Mouse (Mus musculus) liver, embryonic 15.5 days (tissue): ENCODE results near the gene Ankrd52. TPM values are rescaled to one million over a fixed set of nuclear protein-coding genes. Genes with fewer than 3 reads are reported as not detected.

Experiments
- ATAC-seq: fragments of 200-750 bp; cut with Nextera tagmentation; 2 replicates; pipeline ENCODE4 v1.8.0; 2017; ENCODE audit warnings: moderate number of reproducible peaks, mild to moderate bottlenecking, moderate library complexity; ENCODE audit not compliant: insufficient read depth
- H3K27ac ChIP-seq: fragments of 300-500 bp; sonication (generic); replicated peaks from 2 replicates; pipeline ENCODE4 v1.5.1; 2015; ENCODE audit warnings: mild to moderate bottlenecking, inconsistent platforms
- H3K27me3 ChIP-seq: fragments of 300-500 bp; sonication (generic); 2 replicates; pipeline ENCODE4 v1.6.1; 2015; ENCODE audit warnings: mild to moderate bottlenecking, inconsistent platforms
- H3K36me3 ChIP-seq: fragments of 300-500 bp; sonication (generic); replicated peaks from 2 replicates; pipeline ENCODE4 v1.6.1; 2015; ENCODE audit warnings: moderate library complexity, mild to moderate bottlenecking, inconsistent platforms
- H3K4me1 ChIP-seq: fragments of 300-500 bp; sonication (generic); replicated peaks from 2 replicates; pipeline ENCODE4 v1.6.1; 2015; ENCODE audit warnings: inconsistent platforms
- H3K4me2 ChIP-seq: fragments of 300-500 bp; sonication (generic); 2 replicates; pipeline ENCODE4 v1.6.1; 2015; ENCODE audit warnings: moderate library complexity, mild to moderate bottlenecking, inconsistent platforms
- H3K4me3 ChIP-seq: fragments of 300-500 bp; sonication (generic); replicated peaks from 2 replicates; pipeline ENCODE4 v1.5.1; 2015; ENCODE audit warnings: mild to moderate bottlenecking, inconsistent platforms
- H3K9ac ChIP-seq: fragments of 300-500 bp; sonication (generic); 2 replicates; pipeline ENCODE4 v1.6.1; 2015; ENCODE audit warnings: moderate library complexity, mild to moderate bottlenecking, inconsistent platforms
- H3K9me3 ChIP-seq: fragments of 300-500 bp; sonication (generic); replicated peaks from 2 replicates; pipeline ENCODE4 v1.6.1; 2016; ENCODE audit warnings: inconsistent platforms
- WGBS: fragments of 180-500 bp; shearing (Covaris S2); methylation state at CpG from one replicate; pipeline ENCODE4 v1.1.7; 2015; ENCODE audit warnings: mixed read lengths; ENCODE audit not compliant: insufficient replicate concordance; 5-methylcytosine and 5-hydroxymethylcytosine counted together
- polyA plus RNA-seq: library from polyadenylated mRNA; unstranded; fragments of >200 nt; fragmentation: Nextera tagmentation; extraction: Ambion mirVana; gene quantifications from 2 replicates; pipeline ENCODE4 v1.2.1, GENCODE M21; 2015

The Ankrd52 gene
- polyA plus RNA-seq, 1 experiment from 2014 or later = 4.9 TPM

DNA sequence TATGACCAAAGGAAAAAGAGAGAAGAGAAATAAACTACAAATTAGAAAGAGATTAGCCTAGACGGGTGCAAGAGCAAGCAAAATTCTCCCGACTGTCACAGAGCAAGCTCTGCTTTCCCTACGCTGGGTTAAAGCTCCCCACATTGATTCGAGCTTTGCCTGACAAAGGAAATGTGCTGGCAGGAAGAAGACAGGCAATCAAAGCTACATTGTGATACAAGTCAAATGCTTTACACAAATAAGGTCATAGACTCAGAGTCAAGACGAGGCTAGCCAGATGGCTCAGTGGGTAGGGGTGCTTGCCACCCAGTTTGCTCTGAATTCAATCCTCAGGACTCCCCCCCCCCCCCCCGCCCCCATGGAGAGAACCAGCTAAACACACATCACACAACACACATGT is 6.9 kb upstream of the Ankrd52 start:
- Histone ChIP-seq H3K36me3 (peaks cover 7% of the 10 kb centered on the region), H3K4me2 (no peak overlapping the region), H3K9me3 (no peaks in the 10 kb centered on the region), H3K27ac (no peak overlapping the region), H3K4me1 (peaks cover 49% of the 10 kb centered on the region), H3K9ac (no peak overlapping the region), H3K27me3 (no peaks in the 10 kb centered on the region), H3K4me3 (no peak overlapping the region)
- no peak for ATAC-seq
- 64% methylated on average over 6 of the region's 6 CpGs for WGBS

DNA sequence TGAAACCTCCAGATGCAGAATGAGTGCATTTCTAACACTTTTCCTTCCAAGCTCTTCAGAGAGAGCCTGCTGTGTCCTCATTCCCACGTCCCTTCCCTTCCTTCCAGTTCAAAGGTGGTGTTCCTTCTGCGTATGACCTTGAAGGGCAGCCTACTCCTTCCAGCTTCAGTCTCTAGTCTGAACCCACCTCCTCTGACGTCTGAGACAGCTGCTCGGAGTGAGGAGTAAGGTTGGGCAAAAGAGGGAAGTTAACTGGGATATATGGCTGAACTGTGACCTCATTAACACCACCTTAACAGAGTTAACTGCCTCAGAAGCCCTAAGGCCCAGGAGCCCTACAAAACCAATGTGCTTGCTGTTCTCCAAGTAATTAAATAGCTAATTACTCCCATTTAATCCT is 6.3 kb upstream of the Ankrd52 start:
- 59% methylated on average over 4 of the region's 4 CpGs for WGBS
- H3K9ac ChIP-seq = no peak overlapping the region
- no peaks in the 10 kb centered on the region for H3K27me3 ChIP-seq
- no peaks in the 10 kb centered on the region for H3K9me3 ChIP-seq
- H3K36me3 ChIP-seq = 0 out of 2 replicates have a peak, but pooled peaks cover under 1% of the 10 kb centered on the region
- no peak overlapping the region for H3K4me2 ChIP-seq
- no peak for ATAC-seq
- no peak overlapping the region for H3K4me3 ChIP-seq
- no peak overlapping the region; the same call in 1 of the 2 replicates for H3K27ac ChIP-seq
- H3K4me1 ChIP-seq = peaks cover 49% of the 10 kb centered on the region

- Histone ChIP-seq H3K4me2 (no peak overlapping the region), H3K36me3 (no peaks in the 10 kb centered on the region), H3K27me3 (no peaks in the 10 kb centered on the region), H3K27ac (no peak overlapping the region), H3K4me1 (peaks cover 48% of the 10 kb centered on the region), H3K4me3 (no peak overlapping the region), H3K9ac (no peak overlapping the region), H3K9me3 (no peaks in the 10 kb centered on the region)
- ATAC-seq = no peak
- WGBS = 67% methylated on average over 5 of the region's 5 CpGs
Measured at GRCm38 (mm10) chr10:128372142-128372541, 4.8 kb upstream of the Ankrd52 start.

GRCm38 (mm10) chr10:128372989-128373748 is 3.7 kb upstream of the Ankrd52 start:
- ATAC-seq = no peak
- Histone ChIP-seq H3K4me1 (peaks cover 48% of the 10 kb centered on the region), H3K9me3 (no peaks in the 10 kb centered on the region), H3K27me3 (no peaks in the 10 kb centered on the region), H3K36me3 (no peaks in the 10 kb centered on the region), H3K27ac (peak overlapping the region; percentile 29; the same call in 1 of the 2 replicates), H3K9ac (no peak overlapping the region), H3K4me2 (no peak overlapping the region), H3K4me3 (no peak overlapping the region)
- WGBS = 47% methylated on average over 6 of the region's 6 CpGs

- no peak for ATAC-seq
- no peak overlapping the region for H3K4me3 ChIP-seq
- no peak overlapping the region for H3K9ac ChIP-seq
- no peaks in the 10 kb centered on the region for H3K9me3 ChIP-seq
- WGBS = 68% methylated on average over 6 of the region's 6 CpGs
- H3K36me3 ChIP-seq = peaks cover 7% of the 10 kb centered on the region
- H3K27me3 ChIP-seq = no peaks in the 10 kb centered on the region
- H3K4me2 ChIP-seq = no peak overlapping the region
- H3K27ac ChIP-seq = no peak overlapping the region
- peaks cover 51% of the 10 kb centered on the region for H3K4me1 ChIP-seq
Measured at GRCm38 (mm10) chr10:128374393-128374792, 2.5 kb upstream of the Ankrd52 start.

DNA sequence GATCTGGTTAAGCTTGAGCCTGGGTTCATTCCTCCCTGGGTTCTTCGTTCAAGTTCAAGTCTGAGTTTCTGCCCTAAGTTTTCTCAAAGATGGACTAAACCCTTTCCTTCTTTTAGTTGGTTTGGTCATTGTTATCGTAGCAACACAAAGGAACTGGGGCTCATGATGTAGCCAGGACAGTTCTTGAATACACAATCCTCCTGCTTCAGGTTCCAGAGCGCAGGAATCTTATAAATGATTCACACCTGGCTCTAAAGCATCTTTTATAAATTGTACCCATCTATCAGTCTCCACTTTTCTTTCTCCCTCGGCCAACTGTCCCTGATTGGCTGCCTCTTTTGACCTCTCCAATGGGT is 838 bp upstream of the Ankrd52 start:
- H3K9ac ChIP-seq = peak overlapping the region; percentile 92

GRCm38 (mm10) chr10:128377222-128377939 is 466 bp downstream of the Ankrd52 start:
- H3K27ac ChIP-seq = peak overlapping the region; percentile 76
- H3K9ac ChIP-seq = peak overlapping the region; percentile 92
- ATAC-seq = peak; percentile 69
- H3K4me3 ChIP-seq = peak overlapping the region; percentile 87
- peaks cover 52% of the 10 kb centered on the region for H3K4me1 ChIP-seq
- H3K4me2 ChIP-seq = peak overlapping the region; percentile 98
- peaks cover 29% of the 10 kb centered on the region for H3K36me3 ChIP-seq
- H3K9me3 ChIP-seq = no peaks in the 10 kb centered on the region
- under 1% methylated on average over 47 of the region's 47 CpGs for WGBS
- H3K27me3 ChIP-seq = no peaks in the 10 kb centered on the region

More for the DNA sequence above, 838 bp upstream of the Ankrd52 start:
- no peak for ATAC-seq
- Histone ChIP-seq H3K27me3 (no peaks in the 10 kb centered on the region), H3K9me3 (no peaks in the 10 kb centered on the region), H3K36me3 (peaks cover 18% of the 10 kb centered on the region), H3K4me3 (peak overlapping the region; percentile 87), H3K4me2 (peak overlapping the region; percentile 98), H3K4me1 (peaks cover 52% of the 10 kb centered on the region), H3K27ac (peak overlapping the region; percentile 85)
- 47% methylated on average over 4 of the region's 4 CpGs for WGBS

DNA sequence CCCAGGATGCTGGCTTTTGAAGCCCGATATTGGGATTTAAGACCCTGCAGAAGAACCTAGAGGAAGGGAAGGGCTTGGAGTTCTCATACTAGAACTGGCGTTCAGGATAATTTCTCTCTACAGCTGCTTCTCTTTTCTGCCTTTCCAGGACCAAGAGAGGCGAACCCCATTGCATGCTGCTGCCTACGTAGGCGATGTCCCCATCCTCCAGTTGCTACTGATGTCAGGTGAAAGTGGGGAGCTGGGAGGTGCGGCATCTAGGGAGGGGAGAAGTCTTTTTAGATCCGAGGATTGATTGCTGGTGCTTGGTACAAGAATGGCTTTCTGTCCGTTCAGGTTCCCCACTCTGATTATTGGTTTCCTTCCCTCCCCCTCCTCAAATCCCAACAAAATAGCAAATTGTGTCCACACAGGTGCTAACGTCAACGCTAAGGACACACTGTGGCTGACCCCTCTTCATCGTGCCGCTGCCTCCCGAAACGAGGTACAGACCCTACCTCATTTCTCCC is 1.1 kb downstream of the Ankrd52 start:
- Histone ChIP-seq H3K4me1 (peaks cover 49% of the 10 kb centered on the region), H3K27ac (peak overlapping the region; percentile 76; the same call in 1 of the 2 replicates), H3K27me3 (no peaks in the 10 kb centered on the region), H3K9ac (peak overlapping the region; percentile 92), H3K36me3 (peaks cover 35% of the 10 kb centered on the region), H3K9me3 (no peaks in the 10 kb centered on the region), H3K4me2 (peak overlapping the region; percentile 98), H3K4me3 (peak overlapping the region; percentile 87)
- no peak for ATAC-seq
- 67% methylated on average over 14 of the region's 14 CpGs for WGBS

DNA sequence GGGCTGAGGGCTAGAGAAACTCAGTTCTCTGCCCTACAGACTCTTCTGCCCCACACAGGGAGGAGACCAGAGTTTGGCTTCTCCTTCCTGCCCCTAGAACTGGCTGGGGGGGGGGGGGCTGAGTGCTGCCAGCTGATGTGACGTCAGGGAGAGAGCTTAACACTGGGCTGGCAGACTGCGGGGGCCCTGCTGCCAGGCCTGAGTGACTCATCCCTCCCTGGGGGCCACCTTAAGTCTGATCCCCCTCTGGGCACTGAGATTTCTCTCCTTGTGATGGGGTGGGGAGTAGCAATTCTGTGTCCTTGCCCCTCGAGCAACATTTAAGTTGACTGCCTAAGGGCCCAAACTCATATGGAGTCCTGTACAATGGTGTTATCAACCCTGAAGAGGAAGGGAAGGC is 1.5 kb downstream of the Ankrd52 start:
- Histone ChIP-seq H3K4me3 (peak overlapping the region; percentile 87; the same call in 1 of the 2 replicates), H3K27ac (no peak overlapping the region), H3K36me3 (peaks cover 40% of the 10 kb centered on the region), H3K27me3 (no peaks in the 10 kb centered on the region), H3K9me3 (no peaks in the 10 kb centered on the region), H3K4me2 (peak overlapping the region; percentile 98), H3K4me1 (peaks cover 44% of the 10 kb centered on the region), H3K9ac (no peak overlapping the region)
- no peak for ATAC-seq
- 62% methylated on average over 3 of the region's 3 CpGs for WGBS

GRCm38 (mm10) chr10:128379260-128379659 is 2.3 kb downstream of the Ankrd52 start:
- Histone ChIP-seq H3K4me3 (no peak overlapping the region), H3K27me3 (no peaks in the 10 kb centered on the region), H3K4me1 (peaks cover 41% of the 10 kb centered on the region), H3K9me3 (no peaks in the 10 kb centered on the region), H3K9ac (no peak overlapping the region), H3K4me2 (no peak overlapping the region), H3K36me3 (peaks cover 48% of the 10 kb centered on the region), H3K27ac (no peak overlapping the region; the same call in 1 of the 2 replicates)
- ATAC-seq = no peak
- 81% methylated on average over 7 of the region's 7 CpGs for WGBS

GRCm38 (mm10) chr10:128380565-128380964 is 3.6 kb downstream of the Ankrd52 start:
- ATAC-seq = no peak
- H3K9me3 ChIP-seq = no peaks in the 10 kb centered on the region
- H3K4me1 ChIP-seq = peaks cover 41% of the 10 kb centered on the region
- peaks cover 61% of the 10 kb centered on the region for H3K36me3 ChIP-seq
- no peak overlapping the region for H3K4me2 ChIP-seq
- H3K4me3 ChIP-seq = no peak overlapping the region
- 83% methylated on average over 5 of the region's 5 CpGs for WGBS
- H3K27ac ChIP-seq = no peak overlapping the region
- no peak overlapping the region for H3K9ac ChIP-seq
- H3K27me3 ChIP-seq = no peaks in the 10 kb centered on the region
